Mouse (Mus musculus) cerebellum, adult 2 months (tissue): ENCODE measurements around the gene Slc17a3. TPM values are rescaled to one million over a fixed set of nuclear protein-coding genes. Genes with fewer than 3 reads are reported as not detected.

Experiments
- DNase-seq, 2 experiments: peaks; one replicate each; pipeline ENCODE4 v3.0.0; 2021
- H3K27ac ChIP-seq: fragments of 200-500 bp; 2 replicates; pipeline ENCODE4 v1.5.1; 2012; ENCODE audit warnings: low read length, control low read depth, inconsistent platforms; ENCODE audit not compliant: insufficient read depth
- H3K27me3 ChIP-seq: fragments of 200-500 bp; 2 replicates; pipeline ENCODE4 v1.6.1; 2012; ENCODE audit warnings: inconsistent platforms, mild to moderate bottlenecking, low read length, moderate library complexity; ENCODE audit not compliant: control insufficient read depth, insufficient read depth
- H3K4me1 ChIP-seq: fragments of 200-500 bp; 2 replicates; pipeline ENCODE4 v1.6.1; 2011; ENCODE audit warnings: low read length; ENCODE audit not compliant: control insufficient read depth, insufficient read depth
- H3K4me3 ChIP-seq: fragments of 200-500 bp; replicated peaks from 2 replicates; pipeline ENCODE3; 2011; ENCODE audit warnings: mild to moderate bottlenecking, low read depth, low read length, control low read depth; ENCODE audit not compliant: insufficient read depth
- CTCF ChIP-seq: fragments of 200-500 bp; IDR thresholded peaks from 2 replicates; pipeline ENCODE4 v1.5.1; 2011; ENCODE audit warnings: low read depth, mild to moderate bottlenecking, control low read depth, low read length, moderate library complexity, borderline replicate concordance; ENCODE audit not compliant: insufficient read depth
- POLR2A ChIP-seq: fragments of 200-500 bp; IDR thresholded peaks from 2 replicates; pipeline ENCODE4 v1.6.1; 2011; ENCODE audit warnings: low read length, control low read depth, borderline replicate concordance; ENCODE audit not compliant: insufficient read depth
- WGBS: fragments of 180-500 bp; shearing (Covaris S2); methylation state at CpG from one replicate; pipeline ENCODE4 v1.1.7; 2018; 5-methylcytosine and 5-hydroxymethylcytosine counted together
- polyA plus RNA-seq: library from polyadenylated mRNA; depleted of rRNA; stranded (reverse); fragments of >200 nt; gene quantifications from 2 replicates; pipeline ENCODE4 v1.2.3, GENCODE M21; 2012; rRNA removed

Gene Slc17a3
- polyA plus RNA-seq, 1 experiment = 0.02 TPM

DNA sequence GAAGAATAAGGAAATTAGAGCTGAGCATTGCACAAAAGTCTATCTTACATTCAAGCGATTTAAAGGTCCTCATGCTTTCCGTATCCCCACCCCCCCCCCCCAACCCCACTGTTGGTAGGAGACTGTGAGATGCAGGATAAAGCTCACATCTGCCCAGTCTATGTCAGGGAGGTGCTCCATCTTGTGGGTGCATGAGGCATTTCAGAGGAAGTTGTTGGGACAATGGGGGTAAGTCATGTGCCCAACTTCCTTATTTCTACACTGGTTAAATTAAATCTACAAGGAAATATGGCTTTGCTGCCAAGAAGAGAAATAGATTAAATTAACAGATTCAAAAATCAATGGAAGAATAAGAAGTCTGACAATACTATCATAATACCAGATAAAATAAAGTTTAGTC is 46.3 kb downstream of the Slc17a3 start:
- 36% methylated on average over 2 of the region's 2 CpGs for WGBS
- no peaks in the 10 kb centered on the region for H3K27me3 ChIP-seq
- H3K4me3 ChIP-seq = no peak overlapping the region
- DNase-seq = no peak
- no peaks in the 10 kb centered on the region for H3K4me1 ChIP-seq
- no peak for TF ChIP-seq POLR2A
- no peak for TF ChIP-seq CTCF
- no peak overlapping the region for H3K27ac ChIP-seq

DNA sequence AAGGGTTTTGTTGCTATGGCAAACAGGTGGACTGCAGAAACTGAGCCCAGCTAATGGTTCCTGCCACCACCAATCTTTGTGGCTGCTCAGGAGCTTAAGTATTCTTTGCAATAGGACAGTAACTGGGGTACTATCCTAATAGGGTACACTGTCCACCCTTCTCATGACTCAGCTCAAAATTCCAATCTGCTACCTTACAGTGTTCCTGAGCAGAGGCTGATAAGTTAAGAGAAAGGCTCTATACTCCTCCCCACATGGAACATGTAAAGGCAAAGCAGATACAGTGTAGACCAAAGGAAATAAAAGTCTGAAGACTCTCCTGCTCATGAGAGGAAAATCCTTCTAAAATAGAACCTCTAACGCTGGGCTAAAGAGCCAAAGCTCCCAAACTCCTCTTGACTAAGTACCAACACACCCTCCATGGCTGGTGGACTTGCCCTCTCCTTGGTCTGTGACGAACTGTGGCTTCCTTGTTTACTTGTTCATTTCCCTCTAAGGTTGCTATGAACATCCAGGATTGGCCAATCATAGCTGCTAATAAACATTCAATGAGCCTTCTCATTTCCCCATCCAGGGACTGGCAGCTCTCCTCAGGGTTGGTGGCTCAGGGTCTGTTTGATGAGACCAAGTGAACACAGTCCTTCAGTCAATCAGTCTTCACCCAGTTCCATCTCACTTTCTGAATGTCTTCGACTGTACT is 47.9 kb downstream of the Slc17a3 start:
- WGBS = 80% methylated on average over 3 of the region's 3 CpGs
- no peak overlapping the region for H3K4me3 ChIP-seq
- no peaks in the 10 kb centered on the region for H3K4me1 ChIP-seq
- no peak for DNase-seq
- TF ChIP-seq CTCF (no peak), POLR2A (no peak)
- no peaks in the 10 kb centered on the region for H3K27me3 ChIP-seq
- H3K27ac ChIP-seq = no peak overlapping the region

- no peak for DNase-seq
- TF ChIP-seq CTCF (no peak), POLR2A (no peak)
- Histone ChIP-seq H3K4me3 (no peak overlapping the region), H3K27ac (no peak overlapping the region), H3K4me1 (no peaks in the 10 kb centered on the region), H3K27me3 (no peaks in the 10 kb centered on the region; the same call in 1 of the 2 replicates)
- 84% methylated on average over 6 of the region's 6 CpGs for WGBS
Observed at GRCm38 (mm10) chr13:23889011-23889605, 49.9 kb downstream of the Slc17a3 start.

DNA sequence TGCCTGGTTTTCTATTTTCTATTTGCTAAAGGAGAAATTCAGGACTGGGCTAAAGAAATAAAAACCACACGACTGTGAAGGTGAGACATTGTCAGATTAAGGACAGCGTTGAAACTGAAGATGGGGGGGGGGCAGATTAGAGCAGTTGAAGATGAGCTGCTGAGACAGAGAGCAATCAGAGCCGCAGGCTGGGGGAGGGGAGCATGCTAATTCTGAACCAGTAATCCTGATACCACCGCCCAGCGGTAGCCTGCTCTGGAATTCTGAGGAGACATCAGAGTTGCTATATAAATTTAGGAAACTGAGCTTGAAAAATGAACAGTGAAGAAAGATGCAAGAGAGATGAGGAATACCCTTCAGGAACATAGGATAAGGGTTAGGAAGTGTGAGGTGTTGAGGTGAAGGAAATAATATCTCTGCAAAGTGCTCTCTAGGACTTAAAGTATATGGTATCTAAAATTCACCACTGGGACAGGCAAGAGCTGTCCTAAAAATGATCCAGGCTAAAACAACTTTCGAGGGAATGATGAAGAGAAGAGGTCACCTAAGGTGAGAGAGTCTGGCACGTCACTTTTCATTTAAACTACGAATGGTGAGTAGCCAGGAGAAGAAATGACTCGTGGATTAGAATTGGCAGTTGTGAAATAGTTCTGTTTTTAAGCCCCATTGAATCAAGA is 53.5 kb downstream of the Slc17a3 start:
- no peak for TF ChIP-seq POLR2A
- Histone ChIP-seq H3K4me3 (no peak overlapping the region), H3K27me3 (no peaks in the 10 kb centered on the region; the same call in 1 of the 2 replicates), H3K4me1 (no peaks in the 10 kb centered on the region), H3K27ac (no peak overlapping the region)
- no peak for DNase-seq
- WGBS = 25% methylated on average over 9 of the region's 9 CpGs

DNA sequence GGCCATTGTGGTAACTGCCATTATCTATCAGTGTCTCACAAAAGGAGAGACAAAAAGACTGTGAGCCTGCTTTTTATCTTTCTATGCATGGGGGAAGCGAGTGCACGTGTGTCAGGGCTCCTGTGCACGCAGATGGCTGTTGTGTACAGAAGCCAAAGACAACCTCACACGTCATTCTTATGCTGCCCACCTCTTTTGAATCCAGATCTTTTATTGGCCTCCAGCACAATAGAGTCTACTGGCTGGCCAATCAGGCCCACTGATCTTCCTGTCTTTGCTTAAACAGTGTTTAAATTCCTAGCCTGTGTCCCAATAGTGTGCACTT is 54.0 kb downstream of the Slc17a3 start:
- DNase-seq = no peak
- H3K4me3 ChIP-seq = no peak overlapping the region
- no peaks in the 10 kb centered on the region for H3K4me1 ChIP-seq
- no peak for TF ChIP-seq CTCF
- no peak overlapping the region for H3K27ac ChIP-seq
- WGBS = 26% methylated on average over 4 of the region's 4 CpGs
- no peaks in the 10 kb centered on the region; the same call in 1 of the 2 replicates for H3K27me3 ChIP-seq

DNA sequence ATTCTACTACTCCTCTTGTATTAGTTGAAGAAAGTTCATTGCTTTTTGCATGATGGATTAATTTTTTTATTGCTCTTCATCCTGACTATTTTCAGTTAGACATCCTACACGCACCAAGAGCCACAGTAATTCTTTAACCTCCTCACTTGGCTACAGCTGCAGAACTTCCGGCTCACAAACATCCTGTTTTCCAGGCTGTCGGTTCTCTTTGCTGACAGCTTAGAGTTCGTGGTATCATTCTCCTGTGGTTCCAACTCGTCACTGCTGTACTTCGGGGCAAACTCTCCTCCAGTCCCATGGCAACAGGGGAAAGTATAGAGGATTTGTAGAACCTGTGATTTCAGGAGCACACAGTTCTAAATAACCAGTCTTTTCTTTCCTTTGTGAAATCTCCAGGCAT is 59.0 kb downstream of the Slc17a3 start:
- Histone ChIP-seq H3K27me3 (no peaks in the 10 kb centered on the region), H3K4me3 (no peak overlapping the region), H3K4me1 (no peaks in the 10 kb centered on the region), H3K27ac (no peak overlapping the region)
- no peak for TF ChIP-seq POLR2A
- no peak for TF ChIP-seq CTCF
- WGBS = 14% methylated on average over 6 of the region's 6 CpGs
- DNase-seq = no peak

GRCm38 (mm10) chr13:23906906-23907305 is 67.7 kb downstream of the Slc17a3 start:
- no peak for TF ChIP-seq POLR2A
- no peak for TF ChIP-seq CTCF
- 97% methylated on average over 5 of the region's 5 CpGs for WGBS
- no peak overlapping the region for H3K4me3 ChIP-seq
- no peaks in the 10 kb centered on the region for H3K27me3 ChIP-seq
- DNase-seq = no peak
- no peak overlapping the region for H3K27ac ChIP-seq
- H3K4me1 ChIP-seq = no peaks in the 10 kb centered on the region

DNA sequence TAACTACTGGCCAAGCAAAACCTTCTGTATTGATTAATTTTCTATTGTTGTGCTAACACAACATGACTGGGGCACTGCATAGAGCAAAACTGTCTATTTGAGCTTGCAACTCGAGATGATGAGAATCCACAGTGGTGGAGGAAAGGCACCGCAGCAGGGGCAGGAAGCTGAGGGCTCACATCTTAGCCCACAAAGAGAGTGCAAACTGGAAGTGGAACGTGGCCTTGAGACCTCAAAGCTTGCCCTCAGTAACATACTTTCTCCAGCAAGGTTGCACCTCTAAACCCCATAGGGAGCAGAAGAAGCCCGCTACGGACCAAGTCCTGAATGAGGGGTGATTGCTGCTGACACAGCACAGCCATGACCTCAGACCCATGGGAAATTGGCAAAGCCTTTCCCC is 70.9 kb downstream of the Slc17a3 start:
- H3K27me3 ChIP-seq = no peaks in the 10 kb centered on the region
- no peak for DNase-seq
- H3K4me1 ChIP-seq = no peaks in the 10 kb centered on the region
- 85% methylated on average over 5 of the region's 5 CpGs for WGBS
- TF ChIP-seq CTCF (no peak), POLR2A (no peak)
- H3K27ac ChIP-seq = no peak overlapping the region
- H3K4me3 ChIP-seq = no peak overlapping the region

Other genes starting within 250 kb of the Slc17a3 start
- 4.2 and 5.5 TPM in 2 replicates for gene Hist1h2be, start 218.3 kb upstream of the Slc17a3 start, polyA plus RNA-seq
- gene Hist1h1e, start 216.9 kb upstream of the Slc17a3 start, polyA plus RNA-seq = 4.1 and 6.1 TPM in 2 replicates
- gene Hist1h2ac, start 155.5 kb upstream of the Slc17a3 start, polyA plus RNA-seq = 0.85 and 1.1 TPM in 2 replicates
- 109 and 119 TPM in 2 replicates for gene Hist1h2bc, start 155.2 kb upstream of the Slc17a3 start, polyA plus RNA-seq
- gene Hist1h1t, start 143.6 kb upstream of the Slc17a3 start, polyA plus RNA-seq = not detected in 2 replicates
- 5.8 and 9.1 TPM in 2 replicates for gene Hist1h4c, start 141.0 kb upstream of the Slc17a3 start, polyA plus RNA-seq
- 6.2 and 7.1 TPM in 2 replicates for gene Hfe, start 128.6 kb upstream of the Slc17a3 start, polyA plus RNA-seq
- gene Hist1h1c, start 100.6 kb upstream of the Slc17a3 start, polyA plus RNA-seq = 34.6 and 42.8 TPM in 2 replicates
- 0.23 and 0.30 TPM in 2 replicates for gene Hist1h3c, start 93.8 kb upstream of the Slc17a3 start, polyA plus RNA-seq
- 0.56 and 0.97 TPM in 2 replicates for gene Hist1h2bb, start 92.7 kb upstream of the Slc17a3 start, polyA plus RNA-seq
- gene Hist1h2ab, start 88.3 kb upstream of the Slc17a3 start, polyA plus RNA-seq = 1.1 TPM in 1 of 2 replicates, not detected in the other
- 0.40 TPM in 1 of 2 replicates, not detected in the other for gene Hist1h3b, start 87.2 kb upstream of the Slc17a3 start, polyA plus RNA-seq
- gene Hist1h4b, start 82.4 kb upstream of the Slc17a3 start, polyA plus RNA-seq = 4.8 and 5.4 TPM in 2 replicates
- 3.5 and 4.7 TPM in 2 replicates for gene Hist1h4a, start 78.2 kb upstream of the Slc17a3 start, polyA plus RNA-seq
- gene Hist1h3a, start 77.0 kb upstream of the Slc17a3 start, polyA plus RNA-seq = 0.43 and 1.2 TPM in 2 replicates
- gene Hist1h1a, start 75.8 kb upstream of the Slc17a3 start, polyA plus RNA-seq = 0.52 TPM in 1 of 2 replicates, not detected in the other
- gene Trim38, start 69.5 kb upstream of the Slc17a3 start, polyA plus RNA-seq = 0.08 and 0.10 TPM in 2 replicates
- gene Slc17a2, start 32.4 kb upstream of the Slc17a3 start, polyA plus RNA-seq = not detected in 2 replicates
- not detected in 2 replicates for gene Slc17a1, start 28.3 kb downstream of the Slc17a3 start, polyA plus RNA-seq
- gene Slc17a4, start 75.6 kb downstream of the Slc17a3 start, polyA plus RNA-seq = not detected in 2 replicates
- gene Hist1h2ba, start 94.7 kb downstream of the Slc17a3 start, polyA plus RNA-seq = not detected in 2 replicates
- gene Hist1h2aa, start 95.0 kb downstream of the Slc17a3 start, polyA plus RNA-seq = not detected in 2 replicates
- gene Scgn, start 151.8 kb downstream of the Slc17a3 start, polyA plus RNA-seq = 0.11 and 0.21 TPM in 2 replicates